Mouse (Mus musculus): Measurements from ENCODE around the gene Rpl36a-ps1. TPM values are rescaled to one million over a fixed set of nuclear protein-coding genes. Genes with fewer than 3 reads are reported as not detected.

The Rpl36a-ps1 gene
- total and polyA plus RNA-seq, 2 experiments, result 1.1 TPM; not detected in 1

- Histone ChIP-seq H3K9ac (ENCODE audit: low read depth, low read length) (no peak overlapping the region), H3K4me3 (ENCODE audit: insufficient read depth, low read depth, low read length) (no peak overlapping the region), H3K27me3 (ENCODE audit: control insufficient read depth, insufficient read depth, low read length) (no peaks in the 10 kb centered on the region), H3K36me3 (ENCODE audit: control insufficient read depth, insufficient read depth, low read length) (peaks cover 4% of the 10 kb centered on the region; the same call in 1 of the 2 replicates), H3K79me2 (ENCODE audit: control insufficient read depth, insufficient read depth, low read length) (no peaks in the 10 kb centered on the region), H3K4me1 (ENCODE audit: control insufficient read depth, insufficient read depth, low read length) (no peaks in the 10 kb centered on the region), H3K27ac (replicated peaks; ENCODE audit: insufficient read depth, low read depth, low read length) (no peak overlapping the region)
- TF ChIP-seq POLR2A (IDR thresholded peaks at IDR 0.05; ENCODE audit: extremely low read depth, insufficient read depth, low read length) (no peak), CTCF (IDR thresholded peaks at IDR 0.05; ENCODE audit: low read depth, low read length) (no peak)
- WGBS, result 78% methylated on average over 5 of the region's 5 CpGs
- no peak for DNase-seq (ENCODE audit: extremely low read depth, low read depth, low spot score)
Observed at GRCm38 (mm10) chr14:99032596-99032995, 38.5 kb upstream of the Rpl36a-ps1 start.

- H3K79me2 ChIP-seq (ENCODE audit: control insufficient read depth, insufficient read depth, low read length), result no peaks in the 10 kb centered on the region
- no peaks in the 10 kb centered on the region for H3K27me3 ChIP-seq (ENCODE audit: control insufficient read depth, insufficient read depth, low read length)
- WGBS, result 92% methylated on average over 5 of the region's 5 CpGs
- TF ChIP-seq CTCF (IDR thresholded peaks at IDR 0.05; ENCODE audit: low read depth, low read length) (no peak), POLR2A (IDR thresholded peaks at IDR 0.05; ENCODE audit: extremely low read depth, insufficient read depth, low read length) (no peak)
- H3K36me3 ChIP-seq (ENCODE audit: control insufficient read depth, insufficient read depth, low read length), result peaks cover 4% of the 10 kb centered on the region; the same call in 1 of the 2 replicates
- no peak overlapping the region for H3K9ac ChIP-seq (ENCODE audit: low read depth, low read length)
- DNase-seq (ENCODE audit: extremely low read depth, low read depth, low spot score), result no peak
- no peak overlapping the region for H3K27ac ChIP-seq (replicated peaks; ENCODE audit: insufficient read depth, low read depth, low read length)
- H3K4me3 ChIP-seq (ENCODE audit: insufficient read depth, low read depth, low read length), result no peak overlapping the region
- H3K4me1 ChIP-seq (ENCODE audit: control insufficient read depth, insufficient read depth, low read length), result no peaks in the 10 kb centered on the region
Observed at GRCm38 (mm10) chr14:99031337-99031873, 37.3 kb upstream of the Rpl36a-ps1 start.

- Histone ChIP-seq H3K27ac (replicated peaks; ENCODE audit: insufficient read depth, low read depth, low read length) (no peak overlapping the region), H3K9ac (ENCODE audit: low read depth, low read length) (no peak overlapping the region), H3K4me1 (ENCODE audit: control insufficient read depth, insufficient read depth, low read length) (no peaks in the 10 kb centered on the region), H3K4me3 (ENCODE audit: insufficient read depth, low read depth, low read length) (no peak overlapping the region), H3K79me2 (ENCODE audit: control insufficient read depth, insufficient read depth, low read length) (no peaks in the 10 kb centered on the region), H3K36me3 (ENCODE audit: control insufficient read depth, insufficient read depth, low read length) (peaks cover 2% of the 10 kb centered on the region; the same call in 1 of the 2 replicates), H3K27me3 (ENCODE audit: control insufficient read depth, insufficient read depth, low read length) (no peaks in the 10 kb centered on the region)
- no peak for DNase-seq (ENCODE audit: extremely low read depth, low read depth, low spot score)
- WGBS, result 75% methylated on average over 5 of the region's 5 CpGs
- TF ChIP-seq POLR2A (IDR thresholded peaks at IDR 0.05; ENCODE audit: extremely low read depth, insufficient read depth, low read length), result no peak
- TF ChIP-seq CTCF (IDR thresholded peaks at IDR 0.05; ENCODE audit: low read depth, low read length), result no peak
Observed at GRCm38 (mm10) chr14:99029987-99030386, 35.9 kb upstream of the Rpl36a-ps1 start.

GRCm38 (mm10) chr14:99022346-99023086 is 28.4 kb upstream of the Rpl36a-ps1 start:
- H3K27me3 ChIP-seq (ENCODE audit: control insufficient read depth, insufficient read depth, low read length), result no peaks in the 10 kb centered on the region
- WGBS, result 48% methylated on average over 12 of the region's 12 CpGs
- no peak overlapping the region for H3K9ac ChIP-seq (ENCODE audit: low read depth, low read length)
- TF ChIP-seq POLR2A (IDR thresholded peaks at IDR 0.05; ENCODE audit: extremely low read depth, insufficient read depth, low read length), result no peak
- TF ChIP-seq CTCF (IDR thresholded peaks at IDR 0.05; ENCODE audit: low read depth, low read length), result no peak
- H3K27ac ChIP-seq (replicated peaks; ENCODE audit: insufficient read depth, low read depth, low read length), result no peak overlapping the region
- no peaks in the 10 kb centered on the region for H3K4me1 ChIP-seq (ENCODE audit: control insufficient read depth, insufficient read depth, low read length)
- no peaks in the 10 kb centered on the region for H3K36me3 ChIP-seq (ENCODE audit: control insufficient read depth, insufficient read depth, low read length)
- no peak overlapping the region for H3K4me3 ChIP-seq (ENCODE audit: insufficient read depth, low read depth, low read length)
- no peaks in the 10 kb centered on the region for H3K79me2 ChIP-seq (ENCODE audit: control insufficient read depth, insufficient read depth, low read length)
- DNase-seq (ENCODE audit: extremely low read depth, low read depth, low spot score), result no peak

GRCm38 (mm10) chr14:99019136-99019808 is 25.2 kb upstream of the Rpl36a-ps1 start:
- Histone ChIP-seq H3K36me3 (ENCODE audit: control insufficient read depth, insufficient read depth, low read length) (no peaks in the 10 kb centered on the region), H3K4me3 (ENCODE audit: insufficient read depth, low read depth, low read length) (no peak overlapping the region), H3K9ac (ENCODE audit: low read depth, low read length) (no peak overlapping the region), H3K79me2 (ENCODE audit: control insufficient read depth, insufficient read depth, low read length) (no peaks in the 10 kb centered on the region), H3K27ac (replicated peaks; ENCODE audit: insufficient read depth, low read depth, low read length) (no peak overlapping the region), H3K4me1 (ENCODE audit: control insufficient read depth, insufficient read depth, low read length) (no peaks in the 10 kb centered on the region), H3K27me3 (ENCODE audit: control insufficient read depth, insufficient read depth, low read length) (no peaks in the 10 kb centered on the region)
- TF ChIP-seq CTCF (IDR thresholded peaks at IDR 0.05; ENCODE audit: low read depth, low read length), result no peak
- TF ChIP-seq POLR2A (IDR thresholded peaks at IDR 0.05; ENCODE audit: extremely low read depth, insufficient read depth, low read length), result no peak
- 48% methylated on average over 10 of the region's 10 CpGs for WGBS
- no peak for DNase-seq (ENCODE audit: extremely low read depth, low read depth, low spot score)
